Mouse (Mus musculus) adrenal gland, postnatal 25 days (tissue): ENCODE results near the gene Megf8. TPM values are rescaled to one million over a fixed set of nuclear protein-coding genes. Genes with fewer than 3 reads are reported as not detected.

Experiments
- DNase-seq: peaks from one replicate; pipeline ENCODE4 v3.0.0; 2021; ENCODE audit warnings: mixed read lengths
- total RNA-seq: library from RNA; stranded (reverse); gene quantifications from 2 replicates; pipeline ENCODE4 v1.2.3, GENCODE M21; 2021

The Megf8 gene
- total RNA-seq, 1 experiment from 2014 or later, result 77.1 TPM

GRCm38 (mm10) chr7:25339329-25339728 is 22.4 kb downstream of the Megf8 start:
- DNase-seq, result no peak

DNA sequence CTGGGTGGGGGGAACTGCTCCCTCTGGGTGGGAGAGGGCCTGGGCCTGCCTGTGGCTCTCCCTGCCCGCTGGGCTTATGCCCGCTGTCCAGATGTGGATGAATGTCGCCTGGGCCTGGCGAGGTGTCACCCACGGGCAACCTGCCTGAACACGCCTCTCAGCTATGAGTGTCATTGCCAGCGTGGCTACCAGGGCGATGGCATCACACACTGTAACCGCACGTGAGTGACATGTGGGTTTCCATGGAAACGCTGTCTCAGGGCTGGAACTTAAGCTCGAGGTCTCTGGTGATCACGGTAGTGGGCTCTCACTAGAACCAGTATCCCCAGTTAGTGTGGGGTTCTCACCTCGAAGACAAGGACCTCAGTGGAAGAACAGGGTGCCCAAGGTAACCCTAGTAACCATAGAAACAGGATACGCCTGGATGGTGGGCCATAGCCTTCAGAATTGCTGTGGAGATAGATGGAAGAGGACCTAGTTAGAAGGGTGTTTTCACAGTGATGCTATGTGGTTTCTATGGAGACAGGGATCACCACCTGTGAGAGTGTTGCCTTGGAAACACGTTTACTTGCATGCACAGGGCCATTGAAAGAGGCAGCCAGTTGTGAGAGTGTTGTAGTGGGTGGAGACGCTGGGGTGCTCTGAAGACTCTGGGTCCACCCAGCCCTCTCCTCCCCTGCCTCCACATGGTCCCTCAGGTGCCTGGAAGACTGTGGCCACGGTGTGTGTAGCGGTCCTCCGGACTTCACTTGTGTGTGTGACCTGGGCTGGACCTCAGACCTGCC is 24.2 kb downstream of the Megf8 start:
- DNase-seq, result no peak

DNA sequence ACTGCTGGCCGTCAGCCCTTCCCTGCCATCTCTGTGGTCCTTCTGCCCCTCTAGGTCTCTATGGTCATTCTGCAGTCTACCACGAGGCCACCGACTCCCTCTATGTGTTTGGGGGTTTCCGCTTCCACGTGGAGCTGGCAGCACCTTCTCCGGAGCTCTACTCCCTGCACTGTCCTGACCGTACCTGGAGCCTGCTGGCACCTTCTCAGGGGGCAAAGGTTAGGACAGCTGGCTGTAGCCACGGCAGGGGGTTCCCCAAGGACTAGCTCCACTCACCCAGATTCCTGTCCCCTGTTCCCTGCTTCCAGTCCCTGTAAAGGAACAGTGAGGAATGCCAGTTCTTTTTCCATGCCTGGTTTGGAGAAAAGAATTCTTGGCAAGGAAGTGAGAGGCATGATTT is 31.9 kb downstream of the Megf8 start:
- no peak for DNase-seq

DNA sequence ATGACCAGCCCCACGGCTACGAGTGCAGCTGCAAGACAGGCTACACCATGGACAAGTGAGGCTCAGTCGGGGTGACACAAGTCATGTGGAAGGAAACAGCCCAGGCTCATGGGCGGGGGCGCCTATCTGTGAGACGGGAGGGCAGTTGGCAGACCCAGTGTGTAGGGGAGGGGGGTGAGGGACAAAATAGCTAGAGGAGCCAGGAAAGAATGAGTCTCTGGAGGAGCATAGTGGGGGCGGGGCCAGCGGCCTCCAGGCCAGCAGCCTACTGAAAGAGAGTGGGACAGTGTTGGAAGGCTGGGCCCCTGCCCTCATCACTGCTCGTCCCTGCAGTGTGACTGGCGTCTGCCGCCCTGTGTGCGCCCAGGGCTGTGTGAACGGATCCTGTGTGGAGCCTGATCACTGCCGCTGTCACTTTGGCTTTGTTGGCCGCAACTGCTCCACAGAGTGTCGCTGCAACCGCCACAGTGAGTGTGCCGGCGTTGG is 41.8 kb downstream of the Megf8 start:
- no peak for DNase-seq

GRCm38 (mm10) chr7:25363151-25363550 is 46.2 kb downstream of the Megf8 start:
- peak; percentile 63 for DNase-seq

DNA sequence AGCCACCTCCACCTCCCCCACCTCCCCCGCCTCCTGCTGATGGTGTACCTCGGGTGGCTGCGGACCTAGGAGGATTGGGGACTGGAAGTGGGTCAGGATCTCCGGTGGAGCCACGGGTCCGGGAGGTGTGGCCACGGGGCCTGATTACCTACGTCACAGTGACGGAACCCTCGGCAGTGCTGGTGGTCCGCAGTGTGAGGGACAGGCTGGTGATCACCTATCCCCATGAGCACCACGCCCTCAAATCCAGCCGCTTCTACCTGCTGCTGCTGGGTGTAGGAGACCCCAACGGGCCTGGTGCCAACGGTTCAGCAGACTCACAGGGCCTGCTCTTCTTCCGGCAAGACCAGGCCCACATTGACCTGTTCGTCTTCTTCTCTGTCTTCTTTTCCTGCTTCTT is 46.7 kb downstream of the Megf8 start:
- DNase-seq, result no peak

GRCm38 (mm10) chr7:25365937-25366625 is 49.1 kb downstream of the Megf8 start:
- DNase-seq, result no peak

GRCm38 (mm10) chr7:25367632-25368293 is 50.8 kb downstream of the Megf8 start:
- DNase-seq, result no peak

DNA sequence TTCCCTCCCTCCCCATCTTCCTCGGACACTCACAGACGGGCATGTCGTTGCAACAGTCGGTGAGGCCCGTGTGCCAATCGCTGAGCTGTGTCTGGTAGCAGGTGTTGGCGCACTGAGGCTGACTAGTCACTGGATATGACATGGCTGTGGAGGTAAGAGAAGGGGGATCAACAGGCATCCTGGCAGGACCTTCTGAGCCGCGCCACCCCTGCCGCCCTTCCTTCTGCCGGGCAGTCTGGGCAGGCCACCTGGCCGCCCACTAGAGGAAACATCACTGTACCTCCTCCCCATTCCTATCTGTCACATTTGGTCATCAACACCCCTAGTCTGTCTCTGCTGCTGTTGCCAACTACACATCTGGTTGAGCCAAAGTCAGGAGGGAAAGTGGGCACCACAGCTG is 51.4 kb downstream of the Megf8 start:
- no peak for DNase-seq

- no peak for DNase-seq
Observed at GRCm38 (mm10) chr7:25369058-25369749, 52.2 kb downstream of the Megf8 start, which contains the start of gene Cnfn. TSS of gene Cnfn (minus strand) at chr7:25369724.

DNA sequence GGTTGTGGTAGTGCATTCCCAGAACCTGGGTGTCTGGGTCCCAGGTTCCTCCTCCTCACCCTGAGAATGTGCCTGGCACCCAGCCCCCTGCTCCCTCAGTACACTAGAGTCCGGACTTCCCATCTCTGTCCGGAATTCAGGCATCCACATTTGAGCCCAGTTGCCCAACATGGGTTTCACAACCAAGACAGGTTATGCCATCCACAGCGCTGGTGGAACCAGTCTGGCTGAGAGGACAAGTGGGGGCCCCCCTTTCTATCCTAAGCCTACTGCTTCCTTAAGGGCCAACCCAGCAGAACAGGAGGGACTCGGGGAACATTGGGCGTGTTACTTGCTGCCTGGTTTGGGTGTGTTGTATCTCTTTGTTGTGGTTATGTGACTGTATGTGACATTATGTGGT is 55.5 kb downstream of the Megf8 start:
- no peak for DNase-seq

DNA sequence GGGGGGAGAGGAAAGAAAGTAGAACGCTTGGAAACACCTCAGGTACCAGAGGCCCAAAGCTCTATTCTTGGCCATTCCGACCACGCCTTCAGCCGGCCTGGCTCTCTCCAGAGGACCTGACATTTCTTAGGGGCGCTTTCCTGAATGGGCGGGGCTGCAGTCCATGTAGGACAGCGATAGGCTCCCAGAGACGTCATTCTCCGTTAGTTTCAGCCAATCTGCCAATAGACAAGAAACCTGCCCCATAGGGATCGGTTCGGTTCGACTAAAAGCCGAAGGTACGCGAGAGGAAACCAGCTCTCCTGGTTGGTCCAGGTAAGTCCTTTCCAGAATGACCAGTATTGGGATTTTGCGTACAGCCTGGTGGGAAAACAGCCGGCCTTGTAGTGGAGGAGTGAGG is 59.6 kb downstream of the Megf8 start:
- DNase-seq, result peak; percentile 86

DNA sequence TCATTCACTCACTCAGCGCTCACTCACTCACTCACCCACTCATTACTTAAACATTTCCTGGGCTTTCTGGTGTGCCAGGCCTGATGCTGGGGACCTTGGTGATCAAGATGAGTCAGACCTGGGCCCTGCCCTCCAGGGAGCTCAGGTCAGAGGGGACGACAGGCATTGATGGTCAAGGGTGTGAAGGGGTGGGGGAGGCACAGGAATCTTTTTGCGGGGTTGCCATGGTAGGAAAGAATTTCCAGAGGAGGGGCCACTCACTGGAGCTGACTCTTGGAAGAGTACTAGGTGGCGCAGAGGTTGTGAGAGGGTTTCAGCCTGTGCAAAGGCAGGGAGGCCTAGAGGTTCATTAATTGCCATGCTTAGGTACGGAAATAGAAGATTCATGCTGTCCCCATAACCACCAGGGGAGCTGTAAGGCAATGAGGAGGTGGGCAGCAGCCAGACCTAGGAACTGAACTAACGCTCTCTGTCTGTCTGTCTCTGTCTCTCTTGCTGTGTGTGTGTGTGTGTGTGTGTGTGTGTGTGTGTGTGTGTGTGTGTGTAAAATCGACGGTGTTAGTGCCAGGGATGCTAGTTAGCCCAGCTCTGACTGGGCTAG is 60.2 kb downstream of the Megf8 start:
- no peak for DNase-seq

DNA sequence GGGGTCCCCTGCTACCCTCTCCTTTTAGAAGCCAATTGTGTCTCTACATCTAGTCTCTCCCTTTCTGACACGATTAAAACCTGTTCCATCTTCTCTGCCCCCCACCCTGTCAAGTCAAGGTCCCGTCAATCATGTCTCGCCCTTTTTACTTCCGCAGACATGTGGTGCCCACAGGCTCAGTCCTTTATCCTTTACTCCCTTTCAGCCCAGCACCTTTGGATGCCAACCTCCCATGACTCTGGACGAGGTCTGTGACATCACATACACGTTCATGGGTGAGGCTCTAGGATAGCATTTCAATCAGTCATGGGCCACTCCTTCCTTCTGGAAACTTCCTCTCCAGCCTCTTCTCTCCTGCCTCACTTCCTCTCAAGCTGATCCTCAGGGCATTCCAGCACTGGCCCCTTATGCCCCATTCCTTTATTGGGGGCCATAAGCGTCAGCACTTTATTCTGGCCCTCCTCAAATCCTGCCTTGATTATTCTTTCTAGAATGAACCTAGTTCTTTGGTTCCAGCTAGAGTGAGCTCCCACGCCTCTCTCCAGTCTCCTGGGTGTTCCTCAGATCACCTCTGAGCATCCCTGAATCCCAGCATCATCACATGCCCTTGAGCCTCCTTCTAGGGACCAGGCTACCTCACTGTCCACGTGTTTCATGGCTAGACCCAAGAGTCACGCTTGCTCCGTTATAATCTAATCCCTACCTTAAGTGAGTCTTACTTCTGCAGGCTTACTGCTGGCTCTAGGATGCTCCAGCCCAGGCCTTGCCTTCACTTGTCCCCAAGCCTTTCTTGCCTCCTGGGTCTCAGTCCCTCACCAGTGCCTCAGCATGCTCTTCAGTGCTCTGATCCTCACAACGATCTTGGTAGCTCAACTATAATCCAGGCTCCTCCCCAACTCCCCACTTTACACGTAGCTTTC is 61.5 kb downstream of the Megf8 start:
- DNase-seq, result no peak

- DNase-seq, result no peak
Observed at GRCm38 (mm10) chr7:25379551-25380351, 62.8 kb downstream of the Megf8 start.

- no peak for DNase-seq
Observed at GRCm38 (mm10) chr7:25380392-25381283, 63.7 kb downstream of the Megf8 start.

- no peak for DNase-seq
Observed at GRCm38 (mm10) chr7:25381284-25381680, 64.3 kb downstream of the Megf8 start.

GRCm38 (mm10) chr7:25382541-25382940 is 65.6 kb downstream of the Megf8 start:
- no peak for DNase-seq

DNA sequence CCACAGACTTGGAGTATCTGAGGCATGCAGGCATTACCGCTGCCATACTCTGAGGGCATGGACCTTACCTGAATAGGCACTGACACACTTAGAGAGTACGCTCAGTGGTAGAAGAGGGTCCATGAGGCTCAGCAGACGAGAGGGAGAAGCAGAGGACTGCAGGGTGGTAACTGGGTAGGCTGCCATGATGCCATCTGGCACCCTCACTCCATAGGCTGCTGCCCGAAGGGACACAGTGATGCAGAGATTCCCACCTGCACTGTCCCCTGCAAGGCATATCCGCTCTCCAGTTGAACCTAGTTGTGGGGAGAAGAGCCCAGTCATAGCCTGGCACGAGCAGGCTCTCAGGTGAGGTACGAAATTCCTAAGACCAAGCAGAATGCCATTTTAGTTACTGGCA is 66.4 kb downstream of the Megf8 start:
- DNase-seq, result no peak
